Mouse (Mus musculus) hindbrain, postnatal 0 days (tissue): ENCODE data around the gene Sept3. TPM values are rescaled to one million over a fixed set of nuclear protein-coding genes. Genes with fewer than 3 reads are reported as not detected.

Experiments used
- ATAC-seq: fragments of 200-750 bp; cut with Nextera tagmentation; 2 replicates; pipeline ENCODE4 v1.8.0; 2017; ENCODE audit warnings: mild to moderate bottlenecking, moderate TSS enrichment, moderate library complexity
- DNase-seq: peaks from one replicate; pipeline ENCODE4 v3.0.0-alpha.2; 2015; ENCODE audit warnings: low spot score
- H3K27ac ChIP-seq: fragments of 300-500 bp; sonication (generic); 2 replicates; pipeline ENCODE4 v1.5.1; 2014; ENCODE audit warnings: mild to moderate bottlenecking
- H3K27me3 ChIP-seq: fragments of 300-500 bp; sonication (generic); 2 replicates; pipeline ENCODE4 v1.6.1; 2014; ENCODE audit warnings: low read length, mixed read lengths; ENCODE audit not compliant: insufficient read depth
- H3K36me3 ChIP-seq: fragments of 300-500 bp; sonication (generic); 2 replicates; pipeline ENCODE4 v1.6.1; 2014; ENCODE audit warnings: low read length, mixed read lengths; ENCODE audit not compliant: insufficient read depth
- H3K4me1 ChIP-seq: fragments of 300-500 bp; sonication (generic); 2 replicates; pipeline ENCODE4 v1.6.1; 2014; ENCODE audit warnings: antibody characterized with exemption, low read length, mixed read lengths; ENCODE audit not compliant: insufficient read depth
- H3K4me2 ChIP-seq: fragments of 300-500 bp; sonication (generic); 2 replicates; pipeline ENCODE4 v1.6.1; 2014; ENCODE audit warnings: low read depth, mild to moderate bottlenecking, low read length, moderate library complexity, mixed read lengths
- H3K4me3 ChIP-seq: fragments of 300-500 bp; sonication (generic); 2 replicates; pipeline ENCODE4 v1.5.1; 2014; ENCODE audit warnings: low read length
- H3K9ac ChIP-seq: fragments of 300-500 bp; sonication (generic); replicated peaks from 2 replicates; pipeline ENCODE4 v1.6.1; 2014; ENCODE audit warnings: mild to moderate bottlenecking, low read length, moderate library complexity, mixed read lengths
- H3K9me3 ChIP-seq: fragments of 300-500 bp; sonication (generic); 2 replicates; pipeline ENCODE4 v1.6.1; 2016; ENCODE audit warnings: low read length, mixed read lengths
- CTCF ChIP-seq: IDR thresholded peaks from 2 replicates; pipeline ENCODE4 v1.5.1; 2016; ENCODE audit warnings: antibody characterized with exemption, control low read depth, low read depth
- WGBS: fragments of 180-500 bp; shearing (Covaris S2); extraction: QIAGEN DNeasy Blood & Tissue Kit; methylation state at CpG from one replicate; pipeline ENCODE4 v1.1.7; 2014; 5-methylcytosine and 5-hydroxymethylcytosine counted together
- polyA plus RNA-seq: library from polyadenylated mRNA; unstranded; fragments of >200 nt; fragmentation: Nextera tagmentation; extraction: Ambion mirVana; gene quantifications from 2 replicates; pipeline ENCODE4 v1.2.1, GENCODE M21; 2015
- total RNA-seq: library from RNA; depleted of rRNA; stranded (reverse); fragments of >200 nt; gene quantifications from 2 replicates; pipeline ENCODE4 v1.2.3, GENCODE M21; 2014

The Sept3 gene
- total and polyA plus RNA-seq, 2 experiments from 2014 or later = 320 to 404 TPM

GRCm38 (mm10) chr15:82337875-82338274, 63.2 kb downstream of the Sept3 start:
- Histone ChIP-seq H3K27ac (peak overlapping the region; percentile 45; the same call in 1 of the 2 replicates), H3K4me1 (peaks cover 14% of the 10 kb centered on the region; the same call in 1 of the 2 replicates), H3K36me3 (0 out of 2 replicates have a peak, but pooled peaks cover 6% of the 10 kb centered on the region), H3K27me3 (no peaks in the 10 kb centered on the region), H3K9me3 (no peaks in the 10 kb centered on the region), H3K4me3 (peak overlapping the region; percentile 48), H3K9ac (peak overlapping the region; percentile 54), H3K4me2 (peak overlapping the region; percentile 64)
- no peak for DNase-seq
- no peak for TF ChIP-seq CTCF
- WGBS = 44% methylated on average over 4 of the region's 4 CpGs
- ATAC-seq = no peak

- TF ChIP-seq CTCF = no peak; the same call in 1 of the 2 replicates
- H3K4me1 ChIP-seq = peaks cover 14% of the 10 kb centered on the region; the same call in 1 of the 2 replicates
- DNase-seq = peak; percentile 97
- under 1% methylated on average over 41 of the region's 41 CpGs for WGBS
- H3K36me3 ChIP-seq = 0 out of 2 replicates have a peak, but pooled peaks cover 6% of the 10 kb centered on the region
- H3K9me3 ChIP-seq = no peaks in the 10 kb centered on the region
- H3K27ac ChIP-seq = peak within 1 kb of the TSS; percentile 45; the same call in 1 of the 2 replicates
- H3K9ac ChIP-seq = peak within 1 kb of the TSS; percentile 54
- no peaks in the 10 kb centered on the region for H3K27me3 ChIP-seq
- peak within 1 kb of the TSS; percentile 64 for H3K4me2 ChIP-seq
- peak within 1 kb of the TSS; percentile 48 for H3K4me3 ChIP-seq
- peak; percentile 93 for ATAC-seq
Measured at GRCm38 (mm10) chr15:82338593-82339112, 64.0 kb downstream of the Sept3 start, which contains the start of the genes Naga, Pheta2 and Smdt1. Gene Naga (minus strand): TSS chr15:82338925. Gene Pheta2 (plus strand): TSS chr15:82338942. Gene Smdt1 (plus strand): TSS chr15:82338959.

GRCm38 (mm10) chr15:82339150-82339549, 64.5 kb downstream of the Sept3 start:
- DNase-seq (no peak), ATAC-seq (no peak)
- peaks cover 14% of the 10 kb centered on the region; the same call in 1 of the 2 replicates for H3K4me1 ChIP-seq
- TF ChIP-seq CTCF = no peak
- no peaks in the 10 kb centered on the region for H3K9me3 ChIP-seq
- 52% methylated on average over 10 of the region's 10 CpGs for whole genome bisulfite sequencing
- peak overlapping the region; percentile 54; the same call in 1 of the 2 replicates for H3K9ac ChIP-seq
- H3K4me3 ChIP-seq = peak overlapping the region; percentile 48
- H3K4me2 ChIP-seq = peak overlapping the region; percentile 64
- no peaks in the 10 kb centered on the region for H3K27me3 ChIP-seq
- H3K36me3 ChIP-seq = 0 out of 2 replicates have a peak, but pooled peaks cover 6% of the 10 kb centered on the region
- H3K27ac ChIP-seq = no peak overlapping the region

GRCm38 (mm10) chr15:82339634-82340254, 65.1 kb downstream of the Sept3 start:
- H3K4me3 ChIP-seq = no peak overlapping the region
- H3K27ac ChIP-seq = no peak overlapping the region
- 0 out of 2 replicates have a peak, but pooled peaks cover 4% of the 10 kb centered on the region for H3K36me3 ChIP-seq
- 70% methylated on average over 8 of the region's 8 CpGs for WGBS
- no peak overlapping the region for H3K4me2 ChIP-seq
- peaks cover 14% of the 10 kb centered on the region; the same call in 1 of the 2 replicates for H3K4me1 ChIP-seq
- no peaks in the 10 kb centered on the region for H3K27me3 ChIP-seq
- no peak for DNase-seq
- no peak overlapping the region for H3K9ac ChIP-seq
- no peak for TF ChIP-seq CTCF
- no peaks in the 10 kb centered on the region for H3K9me3 ChIP-seq
- no peak for ATAC-seq

- Histone ChIP-seq H3K9me3 (no peaks in the 10 kb centered on the region), H3K4me3 (peak overlapping the region; percentile 28), H3K4me1 (peaks cover 14% of the 10 kb centered on the region; the same call in 1 of the 2 replicates), H3K27ac (no peak overlapping the region), H3K4me2 (peak overlapping the region; percentile 53), H3K36me3 (no peaks in the 10 kb centered on the region), H3K9ac (peak overlapping the region; percentile 44; the same call in 1 of the 2 replicates), H3K27me3 (no peaks in the 10 kb centered on the region)
- TF ChIP-seq CTCF = no peak
- DNase-seq (no peak), ATAC-seq (no peak)
- 52% methylated on average over 21 of the region's 21 CpGs for WGBS
Measured at GRCm38 (mm10) chr15:82340414-82341035, 65.8 kb downstream of the Sept3 start.

- no peak for ATAC-seq
Measured at GRCm38 (mm10) chr15:82341036-82341501, 66.4 kb downstream of the Sept3 start.

More at GRCm38 (mm10) chr15:82341036-82341501, 66.4 kb downstream of the Sept3 start:
- TF ChIP-seq CTCF = no peak
- DNase-seq = no peak
- Histone ChIP-seq H3K4me1 (peaks cover 14% of the 10 kb centered on the region; the same call in 1 of the 2 replicates), H3K9ac (peak overlapping the region; percentile 44; the same call in 1 of the 2 replicates), H3K27me3 (no peaks in the 10 kb centered on the region), H3K27ac (no peak overlapping the region; the same call in 1 of the 2 replicates), H3K36me3 (no peaks in the 10 kb centered on the region), H3K4me2 (peak overlapping the region; percentile 53), H3K4me3 (peak overlapping the region; percentile 28), H3K9me3 (no peaks in the 10 kb centered on the region)
- WGBS = 9% methylated on average over 35 of the region's 40 CpGs
